Mouse (Mus musculus) spleen, adult 12 weeks (tissue): ENCODE measurements around the gene Sspn.

Experiments
- DNase-seq: peaks from one replicate; pipeline ENCODE4 v3.0.0; 2022; ENCODE audit warnings: low spot score

The Sspn gene

GRCm38 (mm10) chr6:145931341-145931740, at the start of gene Sspn:
Gene Sspn (plus strand): TSS chr6:145931641.
- DNase-seq, result no peak

GRCm38 (mm10) chr6:145883010-145883409, 48.4 kb upstream of the Sspn start:
- DNase-seq, result no peak

- DNase-seq, result peak; percentile 6
Measured at GRCm38 (mm10) chr6:145883668-145884067, 47.8 kb upstream of the Sspn start.

GRCm38 (mm10) chr6:145885069-145885468, 46.4 kb upstream of the Sspn start:
- no peak for DNase-seq

- no peak for DNase-seq
Measured at GRCm38 (mm10) chr6:145886277-145886676, 45.2 kb upstream of the Sspn start.

DNA sequence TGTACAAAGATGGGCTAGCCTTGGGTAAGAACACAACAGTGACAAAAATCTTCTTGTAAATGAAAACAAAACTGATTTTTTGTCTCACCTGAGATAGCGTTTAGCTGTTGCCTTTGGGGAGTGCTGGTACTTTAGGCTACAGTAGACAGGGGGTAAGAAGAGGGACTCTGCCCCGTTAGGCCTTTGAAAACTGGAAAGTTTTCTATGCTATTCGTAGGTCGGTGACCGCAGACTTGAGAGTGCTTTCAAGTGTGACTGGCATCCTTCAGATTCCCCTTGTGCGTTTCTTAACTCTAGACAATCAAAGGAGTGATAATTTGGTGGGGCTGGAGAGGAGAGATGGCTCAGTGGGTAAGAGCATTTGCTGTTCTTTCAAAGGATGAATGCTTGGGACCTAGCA, 43.7 kb upstream of the Sspn start:
- DNase-seq, result no peak

- DNase-seq, result no peak
Measured at GRCm38 (mm10) chr6:145891951-145892350, 39.5 kb upstream of the Sspn start.

- DNase-seq, result no peak
Measured at GRCm38 (mm10) chr6:145892381-145893265, 38.8 kb upstream of the Sspn start.

- DNase-seq, result peak; percentile 23
Measured at GRCm38 (mm10) chr6:145893366-145894021, 37.9 kb upstream of the Sspn start.

DNA sequence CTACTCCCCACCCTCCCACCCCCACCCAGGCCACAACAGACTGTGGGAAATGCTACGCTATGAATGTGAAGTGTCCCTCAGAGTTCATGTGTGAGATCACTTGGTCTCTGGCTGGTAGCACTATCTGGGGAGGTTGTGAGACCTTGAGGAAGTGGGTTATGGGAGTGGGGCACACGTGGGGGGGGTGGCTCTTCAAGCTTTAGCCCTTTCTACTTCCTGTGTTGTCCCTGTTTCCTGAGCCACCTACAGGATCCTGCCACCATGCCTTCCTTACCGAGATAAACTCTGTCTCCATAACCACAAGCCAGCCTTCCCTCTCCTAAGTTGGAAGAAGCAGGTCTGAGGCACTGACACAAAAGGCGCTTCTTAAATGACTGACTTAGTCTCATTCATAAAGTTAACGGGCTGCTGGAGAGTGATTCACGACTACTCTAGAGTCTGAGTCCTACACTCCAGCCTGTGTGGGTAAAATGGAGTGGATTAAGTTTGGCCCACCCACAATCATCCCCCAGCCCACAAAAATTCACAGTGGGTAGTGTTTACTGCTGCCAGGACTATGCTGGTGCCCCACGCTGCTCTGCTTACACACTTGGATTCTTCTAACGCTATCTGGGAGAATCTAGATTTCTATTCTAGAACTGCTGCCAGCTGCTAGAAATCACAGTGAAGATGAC, 36.6 kb upstream of the Sspn start:
- DNase-seq, result no peak

- no peak for DNase-seq
Measured at GRCm38 (mm10) chr6:145904169-145904568, 27.3 kb upstream of the Sspn start.

DNA sequence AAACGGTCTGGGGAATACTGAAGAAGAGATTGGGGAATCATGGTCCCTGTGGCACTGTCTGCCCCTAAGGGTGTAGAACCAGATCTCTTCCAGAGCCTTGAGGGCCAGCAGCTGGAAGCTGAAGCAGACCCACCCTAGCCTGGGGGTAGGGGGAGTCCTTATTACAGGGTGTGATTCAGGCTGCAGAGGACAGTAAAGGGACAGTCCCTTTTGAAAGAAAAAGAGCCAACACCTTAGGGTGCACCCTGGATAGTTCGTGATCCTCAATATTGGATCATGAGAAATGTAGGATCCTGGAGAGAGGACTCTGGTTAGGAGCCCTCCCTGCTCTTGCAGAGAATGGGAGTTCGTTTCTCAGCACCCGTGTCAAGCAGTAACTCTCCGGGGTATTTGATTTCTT, 26.8 kb upstream of the Sspn start:
- no peak for DNase-seq

DNA sequence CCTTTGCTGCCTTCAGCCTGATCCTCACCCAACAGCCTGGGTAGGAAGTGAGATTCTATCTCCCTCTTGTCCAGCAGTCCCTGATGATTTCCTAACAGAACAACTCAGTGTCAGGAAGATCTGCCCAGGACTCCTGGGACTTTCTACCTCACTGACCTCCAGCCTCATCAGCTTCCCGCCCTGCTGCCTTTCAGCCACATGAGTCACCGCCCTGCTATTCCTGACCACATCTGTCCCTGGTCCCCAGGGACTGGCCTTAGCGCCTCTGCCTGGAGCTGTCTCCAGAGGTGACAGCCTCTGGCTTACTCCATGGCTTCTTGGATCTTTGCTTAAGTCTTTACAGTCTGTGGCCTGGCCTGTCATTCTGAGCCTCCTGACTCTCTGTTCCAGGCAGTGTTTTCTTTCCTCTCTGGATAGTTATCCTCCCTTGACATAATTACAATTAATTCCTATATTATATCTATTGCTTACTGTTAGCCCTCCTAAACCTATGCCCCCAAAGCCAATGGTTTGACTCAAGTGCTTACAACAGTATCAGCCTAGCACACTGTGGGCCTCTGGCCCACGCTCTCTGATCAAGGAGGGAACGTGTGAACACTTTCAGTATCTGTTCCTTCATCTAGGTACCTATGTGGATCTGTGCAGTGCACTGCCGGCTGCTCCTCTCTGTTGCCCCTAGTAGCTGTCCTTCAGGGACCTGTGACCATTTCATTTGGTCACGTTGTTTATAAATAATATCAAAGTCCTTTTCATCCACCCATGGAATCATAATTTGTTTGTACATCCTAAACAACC, 25.1 kb upstream of the Sspn start:
- no peak for DNase-seq

DNA sequence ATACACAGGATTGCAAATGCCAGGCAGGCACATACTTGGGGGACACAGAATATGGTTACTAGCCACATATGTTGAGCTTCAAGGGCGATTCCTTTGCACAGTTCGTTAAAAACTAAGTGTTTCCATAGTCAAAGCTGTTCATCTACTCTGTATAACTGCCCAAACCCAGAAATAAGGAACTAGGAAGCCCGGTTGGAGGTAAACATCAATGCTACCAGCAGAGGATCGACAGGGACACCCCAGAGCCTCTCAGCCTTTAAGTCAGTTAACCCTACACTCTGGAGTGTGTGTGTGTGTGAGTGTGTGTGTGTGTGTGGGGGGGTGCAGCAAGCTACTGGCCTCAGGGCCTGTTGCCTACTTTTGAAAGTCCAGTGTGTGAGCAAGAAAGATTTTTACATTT, 21.5 kb upstream of the Sspn start:
- no peak for DNase-seq

GRCm38 (mm10) chr6:145910469-145911426, 20.7 kb upstream of the Sspn start:
- no peak for DNase-seq

- no peak for DNase-seq
Measured at GRCm38 (mm10) chr6:145912232-145912631, 19.2 kb upstream of the Sspn start.

- DNase-seq, result no peak
Measured at GRCm38 (mm10) chr6:145915435-145915834, 16.0 kb upstream of the Sspn start.

- no peak for DNase-seq
Measured at GRCm38 (mm10) chr6:145916401-145916800, 15.0 kb upstream of the Sspn start.

- no peak for DNase-seq
Measured at GRCm38 (mm10) chr6:145918236-145918635, 13.2 kb upstream of the Sspn start.

DNA sequence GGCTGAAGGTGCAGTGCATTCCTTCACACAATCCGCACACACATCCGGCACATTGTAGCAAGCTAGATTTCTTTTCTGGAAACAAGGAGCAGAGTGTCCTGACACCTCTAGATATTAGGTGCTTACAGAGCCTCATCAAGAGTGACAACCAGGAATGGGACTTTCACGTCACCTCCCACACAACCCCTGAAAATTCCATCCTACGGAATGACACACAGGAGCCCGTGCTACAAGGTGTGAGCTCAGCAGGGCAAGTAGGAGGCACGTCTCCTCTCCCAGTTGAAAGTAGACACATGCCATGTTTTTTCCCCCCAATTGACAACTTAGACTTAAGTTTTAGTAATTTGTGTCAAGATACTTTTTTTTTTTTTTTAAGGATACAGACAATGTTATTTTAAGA, 7.8 kb upstream of the Sspn start:
- DNase-seq, result no peak
